Mouse (Mus musculus) embryo, embryonic 9.5 days (tissue): ENCODE data around the gene Slit3.

ENCODE experiments used
- DNase-seq: peaks from one replicate; pipeline ENCODE4 v3.0.0-alpha.2; 2017; ENCODE audit errors: extremely low spot score

The Slit3 gene

DNA sequence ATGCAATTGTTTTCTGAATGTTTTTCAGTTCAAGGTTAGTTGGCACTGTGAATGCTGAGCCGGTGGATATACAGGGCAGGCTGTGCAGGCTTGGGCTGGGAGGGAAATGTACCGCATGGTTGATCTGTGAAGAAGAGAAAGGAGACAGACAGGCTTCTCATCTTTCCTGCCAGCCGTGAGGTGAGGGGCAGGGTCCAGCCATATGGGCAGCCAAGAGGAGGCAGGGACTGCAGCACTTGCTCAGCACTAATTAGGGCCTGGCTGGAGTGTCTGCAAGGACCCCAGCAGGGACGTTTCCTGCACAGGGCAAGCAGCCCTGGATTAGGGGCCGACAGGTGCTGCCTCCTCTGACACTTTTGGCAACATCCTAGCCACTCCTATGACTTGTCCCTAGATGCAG lies 184.1 kb downstream of the Slit3 start:
- DNase-seq: no peak

GRCm38 (mm10) chr11:35305910-35306309 lies 184.9 kb downstream of the Slit3 start:
- DNase-seq: no peak

DNA sequence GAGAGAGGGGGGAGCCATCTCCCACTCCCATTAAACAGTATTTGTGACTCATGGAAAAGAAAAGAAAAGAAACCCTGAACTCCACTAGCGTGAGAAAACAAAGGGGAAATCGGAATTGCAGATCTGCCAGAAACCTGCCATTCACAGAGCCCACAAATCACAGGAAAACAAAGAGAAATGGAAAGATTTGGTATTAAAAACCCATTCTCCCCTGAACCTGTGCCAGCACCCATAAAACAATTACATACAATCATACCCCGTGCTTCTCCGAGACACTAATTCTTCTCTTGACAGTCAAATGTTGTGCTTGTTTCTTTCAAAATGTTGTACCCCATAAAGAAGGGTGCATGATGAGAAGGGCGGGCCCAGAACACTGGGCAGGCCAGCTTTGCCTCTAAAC lies 185.9 kb downstream of the Slit3 start:
- no peak for DNase-seq

DNA sequence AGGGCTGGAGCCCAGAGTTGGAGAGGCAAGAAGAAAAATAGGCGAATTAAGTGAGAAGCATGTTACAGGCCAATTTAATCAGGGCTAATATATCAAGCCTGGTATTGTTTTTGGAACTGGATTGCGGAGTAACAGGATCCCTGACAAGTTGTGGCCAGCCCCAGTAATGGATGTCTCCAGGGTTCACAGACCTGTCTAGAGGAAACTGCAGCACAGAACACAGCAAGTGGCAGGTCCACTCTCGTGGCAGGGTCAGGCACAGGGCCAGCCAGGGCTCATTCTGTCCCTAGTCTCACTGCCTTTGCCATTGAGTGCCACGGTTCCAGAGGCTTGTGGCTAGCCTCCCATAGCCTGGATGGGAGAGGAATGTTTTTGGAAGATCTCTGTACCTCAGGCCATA lies 187.0 kb downstream of the Slit3 start:
- no peak for DNase-seq

DNA sequence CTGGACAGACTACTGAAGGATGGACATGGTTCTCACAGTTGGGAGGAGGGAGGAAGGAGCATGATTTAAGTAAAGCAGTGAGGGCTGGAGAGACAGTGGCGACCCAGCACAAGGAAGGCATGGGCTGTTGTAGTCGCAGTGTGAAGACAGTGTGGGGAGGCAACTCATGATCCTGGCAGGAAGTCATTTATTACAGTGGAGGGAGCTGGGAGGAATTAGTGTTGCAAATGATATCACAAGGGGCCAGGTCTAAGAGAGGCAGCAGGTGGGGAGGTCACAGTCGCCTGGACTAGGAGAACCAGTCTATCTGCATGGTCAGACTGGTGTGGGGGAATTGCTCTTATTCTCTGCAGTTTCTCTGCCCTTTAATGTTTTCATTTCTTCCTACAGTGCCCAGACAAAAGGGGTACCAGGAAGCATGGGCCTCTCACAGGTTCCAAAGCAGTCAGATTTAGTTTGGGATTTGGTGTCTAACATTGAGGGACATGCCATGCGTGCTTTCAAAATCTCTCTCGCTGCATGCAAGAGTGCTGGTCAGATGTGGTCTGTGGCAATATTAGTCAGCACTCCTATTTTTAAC lies 194.5 kb downstream of the Slit3 start:
- DNase-seq: no peak

- no peak for DNase-seq
Measured at GRCm38 (mm10) chr11:35317221-35317620, 196.2 kb downstream of the Slit3 start.

GRCm38 (mm10) chr11:35317775-35318432 lies 196.9 kb downstream of the Slit3 start:
- DNase-seq: peak; percentile 45

- no peak for DNase-seq
Measured at GRCm38 (mm10) chr11:35318433-35319020, 197.5 kb downstream of the Slit3 start.

GRCm38 (mm10) chr11:35320518-35320917 lies 199.5 kb downstream of the Slit3 start:
- no peak for DNase-seq

DNA sequence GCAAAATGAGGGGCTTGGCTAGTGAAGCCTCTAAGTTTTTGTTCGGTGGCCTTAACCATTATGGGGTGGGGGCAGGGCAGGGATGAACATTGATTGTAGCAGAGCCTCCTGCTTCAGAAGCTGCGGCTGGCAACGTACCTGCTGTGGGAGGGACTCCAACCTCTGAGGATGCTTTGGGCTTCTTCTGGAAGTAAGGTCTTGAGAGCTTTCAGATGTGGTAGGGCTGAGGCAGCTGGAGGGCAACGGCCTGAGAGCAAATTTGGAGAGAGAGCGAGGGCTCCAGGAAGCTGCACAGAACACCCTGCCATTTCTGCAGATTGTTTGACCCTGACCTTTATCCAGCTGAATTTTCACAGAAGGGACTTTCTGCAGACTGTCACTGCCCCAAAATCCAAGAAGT lies 203.4 kb downstream of the Slit3 start:
- DNase-seq: no peak

DNA sequence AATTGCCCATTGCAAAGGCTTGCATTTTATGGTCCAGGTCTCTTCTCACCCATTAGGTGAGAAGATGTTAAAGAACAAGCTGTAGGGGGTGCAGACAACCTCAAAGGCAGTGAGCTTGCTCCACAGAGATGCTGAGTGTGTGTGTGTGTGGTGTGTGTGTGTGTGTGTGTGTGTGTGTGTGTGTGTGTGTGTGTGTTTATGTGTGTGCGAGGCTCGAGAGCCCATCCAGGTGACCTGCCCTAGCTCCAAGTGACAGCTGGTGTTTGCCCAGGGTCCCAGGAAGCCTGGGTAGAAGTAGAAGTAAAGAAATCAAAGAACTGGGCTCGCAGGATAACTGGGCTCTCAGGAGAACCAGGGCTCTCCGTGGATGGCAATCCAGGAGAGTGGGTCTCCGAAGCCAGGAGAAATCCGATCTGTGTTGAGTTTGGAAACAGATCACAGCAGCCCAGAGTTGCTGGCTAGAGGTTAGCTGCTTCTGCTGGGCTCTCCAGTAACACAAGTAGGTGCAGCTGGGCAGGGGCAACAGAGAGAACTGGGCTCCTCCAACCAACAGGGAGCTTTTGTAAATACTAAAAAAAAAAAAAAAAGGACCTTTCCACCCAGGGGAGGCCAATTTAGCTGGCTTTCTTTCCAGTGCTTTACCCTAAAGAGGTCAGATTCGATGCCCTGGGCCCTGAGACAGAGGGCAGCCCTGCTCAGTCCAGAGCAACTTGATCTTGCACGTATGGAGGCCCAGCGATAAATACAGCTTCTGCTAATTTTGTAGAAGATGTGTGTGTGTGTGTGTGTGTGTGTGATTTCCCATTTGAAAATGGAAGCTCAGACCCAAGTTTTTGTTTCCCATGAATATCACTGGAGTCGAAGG lies 204.3 kb downstream of the Slit3 start:
- no peak for DNase-seq

DNA sequence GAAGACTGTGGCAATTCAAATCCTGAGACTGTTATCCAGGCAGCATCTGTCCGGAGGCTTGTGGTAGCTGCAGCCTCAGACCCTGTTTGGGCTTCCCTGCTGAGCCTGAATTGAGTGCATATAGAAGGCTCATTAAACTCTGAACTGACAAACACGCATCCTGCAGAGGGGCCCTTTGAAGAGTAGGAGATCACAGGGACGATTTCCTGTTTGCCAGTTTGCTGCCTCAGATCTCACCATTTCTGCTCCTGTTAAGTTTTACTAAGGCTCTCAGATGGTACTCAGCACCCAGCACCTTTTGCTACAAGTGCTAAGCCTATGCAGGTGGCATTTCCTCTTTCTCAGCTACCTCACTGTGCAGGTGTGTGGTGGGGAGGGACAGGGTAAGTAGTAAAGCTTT lies 205.3 kb downstream of the Slit3 start:
- DNase-seq: no peak

DNA sequence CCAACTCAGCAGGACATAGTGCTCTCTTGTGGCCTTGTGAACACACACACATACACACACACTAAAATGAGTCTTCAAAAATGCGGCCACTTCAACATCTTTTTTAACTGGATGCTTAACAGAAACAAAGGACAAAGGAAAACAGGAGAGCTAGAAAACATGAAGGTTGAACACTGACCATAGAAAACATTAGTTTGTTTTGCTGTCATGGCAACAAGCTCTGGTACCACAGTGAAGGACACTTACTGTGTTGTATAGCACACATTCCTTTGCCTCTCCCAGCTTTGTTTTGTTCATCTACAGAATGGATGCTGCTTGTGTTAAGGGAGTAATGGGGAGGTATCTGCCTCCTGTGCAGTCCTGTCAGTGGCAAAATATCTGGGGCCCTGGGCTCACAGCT lies 206.9 kb downstream of the Slit3 start:
- no peak for DNase-seq

- DNase-seq: no peak
Measured at GRCm38 (mm10) chr11:35331476-35331875, 210.5 kb downstream of the Slit3 start.

GRCm38 (mm10) chr11:35336558-35336957 lies 215.5 kb downstream of the Slit3 start:
- DNase-seq: no peak

- no peak for DNase-seq
Measured at GRCm38 (mm10) chr11:35337493-35337892, 216.5 kb downstream of the Slit3 start.

- DNase-seq: no peak
Measured at GRCm38 (mm10) chr11:35337927-35338819, 217.1 kb downstream of the Slit3 start.

GRCm38 (mm10) chr11:35340752-35341151 lies 219.7 kb downstream of the Slit3 start:
- no peak for DNase-seq

GRCm38 (mm10) chr11:35342486-35342885 lies 221.5 kb downstream of the Slit3 start:
- DNase-seq: no peak

DNA sequence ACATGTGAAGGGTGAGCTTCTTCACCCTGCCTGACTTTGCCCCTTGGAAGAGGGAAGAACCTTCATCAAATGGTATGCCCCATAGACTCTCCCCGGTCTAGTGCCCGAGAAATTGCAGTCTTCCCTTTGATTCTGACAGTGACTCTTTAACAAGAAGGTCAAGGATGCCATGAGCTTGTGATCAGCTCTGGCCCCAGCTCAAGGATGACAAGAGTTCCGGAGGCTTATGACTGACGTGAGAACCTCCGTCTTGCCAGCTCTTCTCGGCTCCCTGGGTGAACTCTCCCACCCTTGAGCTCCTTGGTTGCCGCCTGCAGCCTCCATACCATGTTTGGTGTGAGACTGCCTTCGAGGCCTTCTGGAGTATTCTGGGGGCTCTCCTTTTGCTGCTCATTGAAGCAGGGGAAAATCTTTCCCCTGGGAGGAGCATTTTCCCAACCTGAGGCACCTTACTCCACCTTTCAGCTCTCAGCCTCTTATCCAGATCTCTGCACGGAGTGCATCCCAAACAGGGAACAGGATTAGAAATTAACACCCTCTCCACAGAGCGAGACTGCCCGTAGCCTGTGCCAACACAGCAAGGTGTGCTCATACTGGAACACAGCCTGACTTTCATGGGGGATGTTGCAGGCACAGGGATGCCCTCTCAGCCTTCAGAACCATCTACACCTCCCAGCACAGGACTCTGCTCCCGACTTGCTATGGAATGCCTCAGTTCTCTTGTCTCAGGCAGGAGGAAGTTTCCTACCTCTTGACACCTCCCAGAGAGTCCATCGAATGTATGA lies 224.9 kb downstream of the Slit3 start:
- no peak for DNase-seq

- DNase-seq: no peak
Measured at GRCm38 (mm10) chr11:35348099-35348498, 227.1 kb downstream of the Slit3 start.
